Mouse (Mus musculus) hindbrain, embryonic 15.5 days (tissue): ENCODE data around the gene Pgm5. TPM values are rescaled to one million over a fixed set of nuclear protein-coding genes. Genes with fewer than 3 reads are reported as not detected.

Experiments used
- ATAC-seq: fragments of 200-750 bp; cut with Nextera tagmentation; 2 replicates; pipeline ENCODE4 v1.8.0; 2017; ENCODE audit warnings: low read depth, moderate number of reproducible peaks, moderate TSS enrichment; ENCODE audit not compliant: low FRiP score
- H3K27ac ChIP-seq: fragments of 300-500 bp; sonication (generic); replicated peaks from 2 replicates; pipeline ENCODE4 v1.5.1; 2015; ENCODE audit warnings: mild to moderate bottlenecking, inconsistent platforms
- H3K27me3 ChIP-seq: fragments of 300-500 bp; sonication (generic); 2 replicates; pipeline ENCODE4 v1.6.1; 2015; ENCODE audit warnings: control low read depth, inconsistent platforms
- H3K36me3 ChIP-seq: fragments of 300-500 bp; sonication (generic); 2 replicates; pipeline ENCODE4 v1.6.1; 2015; ENCODE audit warnings: control low read depth, inconsistent platforms
- H3K4me1 ChIP-seq: fragments of 300-500 bp; sonication (generic); replicated peaks from 2 replicates; pipeline ENCODE4 v1.6.1; 2015; ENCODE audit warnings: control low read depth, inconsistent platforms
- H3K4me2 ChIP-seq: fragments of 300-500 bp; sonication (generic); 2 replicates; pipeline ENCODE4 v1.6.1; 2015; ENCODE audit warnings: moderate library complexity, mild to moderate bottlenecking, inconsistent platforms
- H3K4me3 ChIP-seq: fragments of 300-500 bp; sonication (generic); 2 replicates; pipeline ENCODE4 v1.5.1; 2015; ENCODE audit warnings: mild to moderate bottlenecking, inconsistent platforms
- H3K9ac ChIP-seq: fragments of 300-500 bp; sonication (generic); 2 replicates; pipeline ENCODE4 v1.6.1; 2015; ENCODE audit warnings: inconsistent platforms
- H3K9me3 ChIP-seq: fragments of 300-500 bp; sonication (generic); 2 replicates; pipeline ENCODE4 v1.6.1; 2016; ENCODE audit warnings: control low read depth, inconsistent platforms
- WGBS: fragments of 180-500 bp; shearing (Covaris S2); methylation state at CpG from one replicate; pipeline ENCODE4 v1.1.7; 2015; 5-methylcytosine and 5-hydroxymethylcytosine counted together
- polyA plus RNA-seq: library from polyadenylated mRNA; unstranded; fragments of >200 nt; fragmentation: Nextera tagmentation; extraction: Ambion mirVana; gene quantifications from 2 replicates; pipeline ENCODE4 v1.2.1, GENCODE M21; 2015

Gene Pgm5
- polyA plus RNA-seq, 1 experiment from 2014 or later = 1.2 TPM

DNA sequence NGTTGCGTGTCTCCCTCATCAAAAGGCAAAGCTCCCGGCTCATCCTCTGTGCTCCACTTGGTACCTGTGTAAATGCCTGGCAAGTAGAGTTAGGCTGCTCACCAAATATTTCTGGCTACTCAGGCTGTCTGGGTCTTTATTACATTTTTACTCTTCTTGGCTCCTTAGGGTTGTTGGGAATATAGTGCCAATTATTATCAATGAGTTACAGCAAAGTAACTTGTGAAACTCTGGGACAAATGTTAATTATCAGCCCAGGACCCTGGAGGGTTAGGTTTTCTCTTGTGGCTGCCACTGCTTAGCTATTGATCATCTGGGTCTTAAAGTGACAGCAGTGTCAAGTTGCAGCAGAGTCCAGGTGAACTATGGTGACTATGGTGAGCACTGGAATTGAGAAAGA lies 199.3 kb downstream of the Pgm5 start:
- no peaks in the 10 kb centered on the region for H3K4me1 ChIP-seq
- no peak overlapping the region for H3K4me2 ChIP-seq
- no peak for ATAC-seq
- H3K9ac ChIP-seq = no peak overlapping the region
- H3K36me3 ChIP-seq = no peaks in the 10 kb centered on the region
- no peak overlapping the region for H3K4me3 ChIP-seq
- WGBS = 94% methylated on average over 2 of the region's 2 CpGs
- H3K9me3 ChIP-seq = no peaks in the 10 kb centered on the region
- H3K27me3 ChIP-seq = no peaks in the 10 kb centered on the region
- no peak overlapping the region for H3K27ac ChIP-seq

DNA sequence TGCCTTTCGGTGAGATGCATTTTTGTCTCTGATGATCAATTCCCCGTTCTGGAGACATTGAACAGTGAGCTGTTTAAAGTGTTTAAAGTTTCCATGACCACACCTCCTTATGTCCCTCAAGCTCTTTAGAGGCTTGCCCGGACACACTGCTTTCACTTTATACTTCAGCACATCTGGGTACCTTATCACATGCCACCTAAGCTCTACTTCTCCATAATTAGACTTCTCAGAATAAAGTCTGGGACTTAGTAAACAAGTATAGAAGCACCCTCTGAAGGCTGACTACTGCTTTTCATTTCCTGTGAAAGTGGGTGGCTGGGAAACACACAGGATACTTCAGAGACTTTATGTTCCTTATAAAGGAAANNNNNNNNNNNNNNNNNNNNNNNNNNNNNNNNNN lies 204.7 kb downstream of the Pgm5 start:
- 82% methylated on average over 3 of the region's 3 CpGs for WGBS
- Histone ChIP-seq H3K4me2 (no peak overlapping the region), H3K27me3 (no peaks in the 10 kb centered on the region), H3K9me3 (no peaks in the 10 kb centered on the region), H3K9ac (no peak overlapping the region), H3K4me1 (peaks cover 3% of the 10 kb centered on the region; the same call in 1 of the 2 replicates), H3K36me3 (no peaks in the 10 kb centered on the region), H3K27ac (no peak overlapping the region), H3K4me3 (no peak overlapping the region)
- ATAC-seq = no peak

DNA sequence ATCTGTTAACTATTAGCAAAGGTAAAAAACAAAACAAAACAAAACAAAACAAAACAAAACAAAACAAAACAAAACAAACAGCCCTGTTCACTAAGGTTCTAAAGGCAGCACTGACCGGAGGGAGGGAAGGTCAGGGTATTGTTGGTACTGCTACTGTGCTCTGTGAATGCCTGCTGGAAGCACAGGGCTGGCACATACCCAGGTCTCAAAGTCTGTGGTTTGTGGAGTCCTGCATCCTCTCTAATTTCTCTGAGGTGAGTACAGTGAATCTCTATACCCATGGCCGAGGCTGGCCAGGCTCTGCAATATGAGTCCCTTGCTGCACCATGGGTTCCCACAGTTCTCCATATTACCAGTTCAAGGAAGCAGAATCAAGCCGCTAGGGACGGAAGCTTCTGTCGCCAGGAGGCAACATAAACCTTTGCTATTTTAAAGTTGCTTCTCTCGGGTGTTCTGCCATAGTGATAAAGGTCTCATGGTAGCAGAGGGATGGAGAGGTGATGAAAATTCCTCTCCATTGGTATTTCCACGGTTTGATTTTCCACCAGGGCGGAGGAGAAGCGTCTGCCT lies 208.3 kb downstream of the Pgm5 start:
- Histone ChIP-seq H3K9me3 (no peaks in the 10 kb centered on the region), H3K4me3 (no peak overlapping the region), H3K9ac (no peak overlapping the region), H3K36me3 (no peaks in the 10 kb centered on the region), H3K4me1 (peaks cover 3% of the 10 kb centered on the region; the same call in 1 of the 2 replicates), H3K27ac (no peak overlapping the region), H3K27me3 (no peaks in the 10 kb centered on the region), H3K4me2 (no peak overlapping the region)
- 79% methylated on average over 9 of the region's 9 CpGs for WGBS
- no peak for ATAC-seq

DNA sequence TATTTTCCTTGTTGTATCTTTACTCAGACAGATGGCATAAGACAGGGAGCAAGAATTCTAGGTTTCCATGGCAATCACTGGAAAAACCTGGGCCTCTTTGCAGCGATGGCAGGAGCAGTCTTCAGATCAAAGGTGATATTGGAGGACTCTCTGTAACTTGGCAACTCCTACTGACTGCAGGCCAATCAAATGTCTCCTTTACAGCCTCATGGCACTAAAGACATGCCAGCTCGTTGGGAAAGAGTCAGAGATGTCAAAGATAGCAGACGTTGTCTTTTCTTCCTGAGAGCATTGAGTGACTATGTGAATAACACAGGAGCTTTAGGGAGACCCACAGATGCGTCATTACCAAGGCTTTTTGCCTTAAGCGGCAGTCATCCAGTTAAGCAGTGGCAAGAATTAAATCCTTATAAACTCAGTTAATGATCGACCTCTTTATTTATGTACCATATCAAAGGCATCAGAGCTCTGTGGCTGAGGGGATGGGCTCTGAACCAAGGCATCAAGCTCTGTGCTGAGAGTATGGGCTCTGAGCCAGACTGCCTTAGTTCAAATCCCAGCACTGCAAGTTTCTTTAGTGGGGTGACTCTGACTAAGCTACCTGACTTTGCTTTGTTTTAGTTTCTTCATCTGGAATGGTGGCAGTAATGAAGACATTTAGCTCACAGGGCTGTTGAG lies 209.2 kb downstream of the Pgm5 start:
- H3K4me1 ChIP-seq = peaks cover 3% of the 10 kb centered on the region; the same call in 1 of the 2 replicates
- no peak overlapping the region for H3K9ac ChIP-seq
- no peak for ATAC-seq
- 0 out of 2 replicates have a peak overlapping the region, but pooled peaks have one; percentile 9 for H3K27ac ChIP-seq
- no peaks in the 10 kb centered on the region for H3K27me3 ChIP-seq
- no peak overlapping the region for H3K4me3 ChIP-seq
- H3K9me3 ChIP-seq = no peaks in the 10 kb centered on the region
- WGBS = 35% methylated on average over 6 of the region's 6 CpGs
- H3K4me2 ChIP-seq = no peak overlapping the region
- no peaks in the 10 kb centered on the region for H3K36me3 ChIP-seq

DNA sequence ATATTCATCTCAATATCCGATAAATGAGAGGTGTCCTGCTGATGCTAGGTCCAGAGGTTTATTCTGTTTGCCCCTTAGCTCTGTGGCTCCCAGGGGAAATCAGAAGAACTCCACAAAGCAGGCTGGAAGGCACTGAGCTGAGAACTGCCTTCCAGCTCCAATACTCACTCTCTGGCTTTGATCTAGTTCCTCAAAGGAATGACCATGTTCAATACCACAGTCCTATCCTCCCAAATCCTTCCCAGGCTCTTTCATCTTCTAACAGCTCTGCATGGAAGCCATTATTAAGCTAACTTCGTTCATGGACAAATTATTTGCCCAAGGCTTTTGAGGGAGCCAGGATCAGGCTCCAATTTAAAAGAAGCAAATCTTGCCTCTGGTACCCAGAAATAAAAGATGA lies 210.1 kb downstream of the Pgm5 start:
- no peak overlapping the region for H3K4me2 ChIP-seq
- no peak overlapping the region for H3K9ac ChIP-seq
- H3K4me3 ChIP-seq = no peak overlapping the region
- H3K36me3 ChIP-seq = no peaks in the 10 kb centered on the region
- WGBS = 57% methylated on average over 2 of the region's 2 CpGs
- peaks cover 3% of the 10 kb centered on the region; the same call in 1 of the 2 replicates for H3K4me1 ChIP-seq
- ATAC-seq = no peak
- H3K27me3 ChIP-seq = no peaks in the 10 kb centered on the region
- no peak overlapping the region for H3K27ac ChIP-seq
- H3K9me3 ChIP-seq = no peaks in the 10 kb centered on the region

DNA sequence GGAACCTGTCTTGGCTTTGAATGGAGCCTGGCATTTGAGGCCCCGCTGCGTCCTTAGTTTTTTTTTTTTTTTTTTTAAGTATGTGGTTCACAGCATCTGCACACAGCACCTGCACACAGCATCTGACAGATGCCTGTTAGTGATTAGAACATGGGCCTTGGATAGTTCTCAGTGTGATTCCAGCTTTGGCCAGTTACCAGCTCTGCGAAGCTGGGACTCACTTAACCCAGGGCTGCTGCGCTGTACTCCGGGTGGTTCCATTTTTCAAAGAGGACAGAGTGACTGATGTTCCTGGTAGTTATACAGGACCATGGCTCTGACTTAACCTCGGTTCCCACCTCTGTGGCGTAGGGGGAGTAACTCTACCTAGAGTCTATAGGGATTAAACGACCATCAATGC lies 211.2 kb downstream of the Pgm5 start:
- ATAC-seq = no peak

DNA sequence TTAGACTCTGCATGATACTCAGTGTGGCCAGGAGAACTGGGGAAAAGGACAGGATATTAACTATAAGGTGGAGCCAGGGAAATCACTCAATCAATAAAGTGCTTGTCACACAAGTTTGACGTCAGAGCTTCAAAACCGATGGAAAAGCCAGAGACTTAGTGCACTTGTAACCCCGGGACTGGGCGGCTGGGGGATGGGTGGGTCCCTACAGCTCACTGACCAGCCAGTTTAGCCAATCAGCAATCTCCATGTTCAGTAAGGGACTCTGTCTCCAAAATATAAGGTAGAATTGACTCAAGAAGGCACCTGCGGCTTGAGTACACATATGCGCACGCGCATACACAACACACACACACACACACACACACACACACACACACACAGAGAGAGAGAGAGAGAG lies 213.6 kb downstream of the Pgm5 start:
- Histone ChIP-seq H3K9me3 (no peaks in the 10 kb centered on the region), H3K4me1 (no peaks in the 10 kb centered on the region; the same call in 1 of the 2 replicates), H3K36me3 (no peaks in the 10 kb centered on the region), H3K27ac (no peak overlapping the region), H3K27me3 (no peaks in the 10 kb centered on the region), H3K4me2 (no peak overlapping the region), H3K4me3 (no peak overlapping the region), H3K9ac (no peak overlapping the region)
- ATAC-seq = no peak
- 90% methylated on average over 8 of the region's 8 CpGs for WGBS

More for the DNA sequence above, 211.2 kb downstream of the Pgm5 start:
- H3K4me1 ChIP-seq = peaks cover 3% of the 10 kb centered on the region; the same call in 1 of the 2 replicates
- no peak overlapping the region for H3K9ac ChIP-seq
- H3K9me3 ChIP-seq = no peaks in the 10 kb centered on the region
- H3K4me2 ChIP-seq = no peak overlapping the region
- no peaks in the 10 kb centered on the region for H3K27me3 ChIP-seq
- H3K4me3 ChIP-seq = no peak overlapping the region
- H3K27ac ChIP-seq = no peak overlapping the region
- H3K36me3 ChIP-seq = no peaks in the 10 kb centered on the region
- WGBS = 70% methylated on average over 8 of the region's 8 CpGs

DNA sequence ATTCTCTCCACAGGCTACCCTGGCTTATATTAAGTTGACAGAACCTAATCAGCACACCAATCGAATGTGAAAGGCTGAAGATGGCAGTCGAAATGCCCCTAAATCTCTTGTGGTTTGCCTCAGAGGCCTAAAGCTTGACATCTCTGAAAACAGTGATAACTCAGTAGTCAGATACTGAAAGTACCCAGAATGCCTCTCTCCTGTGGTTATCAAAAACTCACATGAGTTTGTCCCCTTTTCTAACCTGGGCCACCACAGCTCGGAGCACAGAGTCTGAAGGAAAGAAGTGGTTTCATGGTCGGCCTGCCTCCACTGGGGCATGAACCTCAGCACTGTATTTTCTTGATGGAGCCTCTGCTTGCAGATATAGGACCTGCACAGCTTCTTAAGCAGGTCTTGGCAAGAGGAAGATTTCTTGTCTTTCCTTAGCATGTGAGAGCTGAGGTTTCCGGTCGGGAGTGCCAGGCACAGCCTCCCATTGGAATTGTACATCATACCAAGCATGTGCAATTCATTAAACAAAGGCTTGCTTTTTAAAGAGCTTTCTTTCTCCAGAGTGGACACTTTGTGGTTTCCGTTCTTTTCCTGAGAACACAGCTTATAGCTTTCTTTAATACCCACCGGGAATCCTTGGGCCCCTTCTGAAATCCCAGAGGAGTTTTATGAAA lies 215.4 kb downstream of the Pgm5 start:
- no peaks in the 10 kb centered on the region for H3K9me3 ChIP-seq
- H3K4me1 ChIP-seq = no peaks in the 10 kb centered on the region
- ATAC-seq = no peak
- no peaks in the 10 kb centered on the region for H3K27me3 ChIP-seq
- H3K36me3 ChIP-seq = no peaks in the 10 kb centered on the region
- no peak overlapping the region for H3K4me2 ChIP-seq
- no peak overlapping the region for H3K9ac ChIP-seq
- no peak overlapping the region for H3K4me3 ChIP-seq
- H3K27ac ChIP-seq = no peak overlapping the region
- 77% methylated on average over 8 of the region's 8 CpGs for WGBS

DNA sequence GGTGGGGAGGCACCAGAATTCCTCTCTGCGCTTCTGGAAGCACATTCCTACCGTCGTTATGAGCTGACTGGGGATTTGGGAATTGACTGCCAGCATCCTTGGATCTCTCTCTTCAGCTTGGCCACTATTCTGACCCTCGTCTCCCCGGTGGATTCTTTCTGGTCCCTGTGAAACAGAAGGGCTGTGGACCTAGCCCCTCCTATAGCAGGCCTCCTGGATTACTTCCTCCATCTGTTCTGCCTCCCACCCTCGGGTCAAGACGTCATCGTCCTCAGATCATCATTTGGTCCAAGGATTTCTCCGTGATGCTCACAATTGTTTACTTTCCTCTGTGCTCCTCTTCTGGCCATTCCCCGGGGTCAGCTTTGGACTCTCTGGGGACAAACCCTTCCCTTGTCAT lies 216.7 kb downstream of the Pgm5 start:
- H3K4me2 ChIP-seq = no peak overlapping the region
- H3K4me1 ChIP-seq = no peaks in the 10 kb centered on the region
- no peak for ATAC-seq
- no peaks in the 10 kb centered on the region for H3K9me3 ChIP-seq
- H3K27ac ChIP-seq = no peak overlapping the region
- no peak overlapping the region for H3K9ac ChIP-seq
- WGBS = 78% methylated on average over 10 of the region's 10 CpGs
- no peak overlapping the region for H3K4me3 ChIP-seq
- no peaks in the 10 kb centered on the region for H3K36me3 ChIP-seq
- no peaks in the 10 kb centered on the region for H3K27me3 ChIP-seq

DNA sequence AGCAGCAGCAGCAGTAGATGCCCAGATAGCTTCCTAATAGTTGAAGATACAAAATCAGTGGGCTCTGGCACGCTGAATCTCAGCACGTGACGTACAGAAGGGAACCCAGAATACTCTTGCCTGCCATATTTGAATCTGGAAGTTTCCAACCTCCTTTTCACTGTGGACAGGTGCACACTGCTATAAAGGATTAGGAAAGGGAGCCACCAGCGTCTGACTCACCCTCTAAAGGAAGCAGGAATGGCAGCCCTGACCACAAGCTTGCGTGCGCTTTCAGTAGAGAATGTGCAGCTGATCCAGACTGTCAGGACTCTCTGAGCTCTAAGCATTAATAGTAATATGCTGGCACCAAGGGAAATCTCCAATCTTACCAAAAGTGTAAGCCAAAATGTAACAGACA lies 220.7 kb downstream of the Pgm5 start:
- no peaks in the 10 kb centered on the region for H3K36me3 ChIP-seq
- H3K4me3 ChIP-seq = no peak overlapping the region
- no peaks in the 10 kb centered on the region for H3K4me1 ChIP-seq
- no peak overlapping the region for H3K4me2 ChIP-seq
- no peaks in the 10 kb centered on the region for H3K9me3 ChIP-seq
- ATAC-seq = no peak
- no peak overlapping the region for H3K9ac ChIP-seq
- no peaks in the 10 kb centered on the region for H3K27me3 ChIP-seq
- H3K27ac ChIP-seq = no peak overlapping the region
- 89% methylated on average over 6 of the region's 6 CpGs for WGBS

DNA sequence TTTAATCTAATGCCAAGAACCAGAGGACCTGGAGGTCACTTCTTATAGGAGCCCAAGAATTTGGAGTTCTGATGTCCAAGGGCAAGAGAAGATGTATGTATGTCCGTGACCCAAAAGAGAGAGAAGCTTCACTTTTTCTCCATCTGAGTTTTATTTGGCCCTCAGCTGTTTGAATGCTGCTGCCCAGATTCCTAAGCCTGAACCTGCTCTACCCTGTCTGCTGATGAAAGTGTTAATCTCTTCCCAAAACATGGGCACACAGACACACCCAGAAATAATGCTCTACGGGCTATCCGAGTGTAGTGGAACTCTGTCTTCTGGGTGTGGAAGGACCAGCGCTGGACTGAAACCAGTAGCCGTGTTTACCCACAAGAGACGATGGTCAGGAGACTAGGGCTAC lies 223.7 kb downstream of the Pgm5 start:
- Histone ChIP-seq H3K4me1 (no peaks in the 10 kb centered on the region), H3K4me2 (no peak overlapping the region), H3K36me3 (no peaks in the 10 kb centered on the region), H3K9ac (no peak overlapping the region), H3K4me3 (no peak overlapping the region), H3K27me3 (no peaks in the 10 kb centered on the region), H3K9me3 (no peaks in the 10 kb centered on the region), H3K27ac (no peak overlapping the region)
- 95% methylated on average over 6 of the region's 6 CpGs for WGBS
- ATAC-seq = no peak

DNA sequence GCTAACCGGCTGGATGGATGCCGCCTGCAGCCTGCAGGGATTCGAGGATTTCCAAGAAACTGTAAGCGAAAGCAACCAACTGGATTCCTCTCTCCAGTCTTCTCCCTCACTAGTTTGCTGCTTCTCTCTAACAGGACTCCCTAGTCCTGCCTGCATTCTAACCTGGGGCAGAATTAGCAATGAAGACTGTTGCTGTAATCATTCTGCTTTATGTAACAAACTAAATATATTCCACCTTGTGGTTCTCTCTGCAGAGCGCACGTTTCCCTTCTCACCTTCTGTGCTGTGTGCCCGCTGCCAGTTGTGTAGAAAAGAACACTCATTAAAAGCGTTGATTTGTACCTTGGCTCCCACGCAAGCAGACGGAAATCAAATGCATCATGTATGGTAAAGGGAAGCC lies 225.0 kb downstream of the Pgm5 start:
- Histone ChIP-seq H3K4me2 (no peak overlapping the region), H3K9ac (no peak overlapping the region), H3K27me3 (no peaks in the 10 kb centered on the region), H3K4me1 (no peaks in the 10 kb centered on the region), H3K27ac (no peak overlapping the region), H3K36me3 (no peaks in the 10 kb centered on the region), H3K4me3 (no peak overlapping the region), H3K9me3 (no peaks in the 10 kb centered on the region)
- no peak for ATAC-seq
- 83% methylated on average over 10 of the region's 10 CpGs for WGBS
